Mouse (Mus musculus) myocyte (in vitro differentiated cells): ENCODE data around the gene Ptgdr. TPM values are rescaled to one million over a fixed set of nuclear protein-coding genes. Genes with fewer than 3 reads are reported as not detected.
"Not testable (repeated sequence)": the region's sequence is repeated elsewhere in the genome, so short reads cannot be mapped to it uniquely, and the experiment has no call there.

Source experiments
- H3K27me3 ChIP-seq: one replicate; pipeline ENCODE4 v1.6.1; 2011; ENCODE audit not compliant: control insufficient read depth, insufficient read depth, insufficient read length
- H3K36me3 ChIP-seq: one replicate; pipeline ENCODE4 v1.6.1; 2011; ENCODE audit not compliant: control insufficient read depth, insufficient read depth
- H3K4me2 ChIP-seq: one replicate; pipeline ENCODE4 v1.6.1; 2011; ENCODE audit warnings: low read depth, control low read depth
- H3K4me3 ChIP-seq: one replicate; pipeline ENCODE4 v1.5.1; 2011; ENCODE audit warnings: mild to moderate bottlenecking, control low read depth, moderate library complexity
- H3K79me2 ChIP-seq: one replicate; pipeline ENCODE4 v1.6.1; 2011; ENCODE audit not compliant: control insufficient read depth, insufficient read depth
- H3ac ChIP-seq: one replicate; pipeline ENCODE4 v1.6.1; 2011; ENCODE audit not compliant: control insufficient read depth, insufficient read length
- CEBPB ChIP-seq: IDR thresholded peaks from 2 replicates; pipeline ENCODE4 v1.6.1; 2011; ENCODE audit warnings: mild to moderate bottlenecking, moderate library complexity; ENCODE audit not compliant: poor library complexity, insufficient read depth, severe bottlenecking
- E2F4 ChIP-seq: IDR thresholded peaks from one replicate; pipeline ENCODE4 v1.6.1; 2011; ENCODE audit warnings: mild to moderate bottlenecking, control low read depth, moderate library complexity; ENCODE audit not compliant: insufficient read depth
- MAX ChIP-seq: IDR thresholded peaks from one replicate; pipeline ENCODE4 v1.6.1; 2011; ENCODE audit warnings: low read depth, mild to moderate bottlenecking, control low read depth
- MYOD1 ChIP-seq, 3 experiments: IDR thresholded peaks; one replicate each; pipeline ENCODE4 v1.6.1; 2011; ENCODE audit warnings: control low read depth in 2 of 3, low read depth in 2 of 3, mild to moderate bottlenecking in 2 of 3, moderate library complexity in 1 of 3; ENCODE audit not compliant: insufficient read length in 2 of 3, control insufficient read depth in 1 of 3
- MYOG ChIP-seq, 3 experiments: IDR thresholded peaks; one replicate each; pipeline ENCODE4 v1.6.1; 2011; ENCODE audit warnings: control low read depth in 2 of 3, low read depth in 2 of 3, mild to moderate bottlenecking in 2 of 3; ENCODE audit not compliant: insufficient read length in 2 of 3, control insufficient read depth in 1 of 3, insufficient read depth in 1 of 3
- POLR2A ChIP-seq: IDR thresholded peaks from one replicate; pipeline ENCODE4 v1.6.1; 2011; ENCODE audit warnings: low read depth, mild to moderate bottlenecking, control low read depth, moderate library complexity; ENCODE audit not compliant: insufficient read length
- POLR2AphosphoS2 ChIP-seq: IDR thresholded peaks from one replicate; pipeline ENCODE4 v1.6.1; 2011; ENCODE audit warnings: low read depth, control low read depth; ENCODE audit not compliant: insufficient read length
- REST ChIP-seq: IDR thresholded peaks from one replicate; pipeline ENCODE4 v1.6.1; 2011; ENCODE audit warnings: mild to moderate bottlenecking, control low read depth, moderate library complexity; ENCODE audit not compliant: insufficient read depth, insufficient read length
- SRF ChIP-seq: IDR thresholded peaks from one replicate; pipeline ENCODE4 v1.6.1; 2011; ENCODE audit warnings: low read depth; ENCODE audit not compliant: control insufficient read depth, insufficient read length
- TCF12 ChIP-seq: IDR thresholded peaks from one replicate; pipeline ENCODE4 v1.6.1; 2011; ENCODE audit warnings: mild to moderate bottlenecking, control low read depth; ENCODE audit not compliant: poor library complexity, insufficient read depth, severe bottlenecking
- TCF3 ChIP-seq: IDR thresholded peaks from one replicate; pipeline ENCODE4 v1.6.1; 2011; ENCODE audit warnings: low read depth, control low read depth; ENCODE audit not compliant: insufficient read length
- USF1 ChIP-seq: IDR thresholded peaks from one replicate; pipeline ENCODE4 v1.6.1; 2011; ENCODE audit warnings: low read depth, mild to moderate bottlenecking, control low read depth, moderate library complexity
- polyA plus RNA-seq: library from polyadenylated mRNA; unstranded; fragments of >200 nt; fragmentation: generic; extraction: Trizol; gene quantifications from one replicate; pipeline ENCODE4 v1.2.1, GENCODE M21; 2012; ENCODE audit warnings: missing spikeins

Gene Ptgdr
- polyA plus RNA-seq, 1 experiment = not detected

DNA sequence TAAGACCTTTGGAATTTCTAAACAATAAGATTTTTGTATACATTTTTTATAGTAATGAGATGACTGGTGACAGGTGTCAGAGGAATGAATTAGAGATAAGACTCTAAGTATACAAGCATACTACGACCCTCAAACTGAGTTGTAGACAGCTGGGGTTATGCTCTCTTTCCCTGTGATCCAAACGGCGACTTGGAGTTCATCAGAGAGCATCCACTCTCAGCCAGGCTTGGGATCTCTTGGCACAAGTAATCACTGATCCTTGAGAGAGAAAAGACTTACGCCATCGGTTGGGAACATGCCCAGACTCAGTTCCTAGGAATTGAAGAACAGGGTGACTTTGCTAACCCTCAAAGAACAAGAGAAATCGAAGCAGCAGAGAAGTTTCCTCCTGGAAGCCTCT is 10.5 kb upstream of the Ptgdr start:
- Histone ChIP-seq H3ac (no peak overlapping the region), H3K27me3 (no peaks in the 10 kb centered on the region), H3K4me2 (no peak overlapping the region), H3K79me2 (no peaks in the 10 kb centered on the region), H3K36me3 (no peaks in the 10 kb centered on the region), H3K4me3 (no peak overlapping the region)
- TF ChIP-seq TCF12 (no peak), USF1 (no peak), CEBPB (no peak), SRF (no peak), E2F4 (no peak), POLR2AphosphoS2 (no peak), MYOD1 (IDR thresholded peaks at IDR 0.05; ENCODE audit: control insufficient read depth in 1 of 3, insufficient read length in 2 of 3, low read depth in 2 of 3) (no peak), POLR2A (no peak), TCF3 (no peak), MAX (no peak), REST (no peak)

GRCm38 (mm10) chr14:44865661-44866060 is 6.5 kb upstream of the Ptgdr start:
- TF ChIP-seq SRF (no peak), MYOD1 (IDR thresholded peaks at IDR 0.05; ENCODE audit: control insufficient read depth in 1 of 3, insufficient read length in 2 of 3, low read depth in 2 of 3) (no peak), TCF12 (no peak), MYOG (IDR thresholded peaks at IDR 0.05; ENCODE audit: control insufficient read depth in 1 of 3, insufficient read depth in 1 of 3, insufficient read length in 2 of 3, low read depth in 2 of 3) (no peak), MAX (no peak), USF1 (no peak), POLR2AphosphoS2 (no peak), TCF3 (no peak), E2F4 (no peak), REST (no peak), CEBPB (no peak), POLR2A (no peak)
- Histone ChIP-seq H3K4me2 (no peak overlapping the region), H3K36me3 (no peaks in the 10 kb centered on the region), H3K27me3 (no peaks in the 10 kb centered on the region), H3ac (no peak overlapping the region), H3K4me3 (no peak overlapping the region), H3K79me2 (no peaks in the 10 kb centered on the region)

- Histone ChIP-seq H3K4me2 (no peak overlapping the region), H3K27me3 (no peaks in the 10 kb centered on the region), H3K36me3 (no peaks in the 10 kb centered on the region), H3ac (no peak overlapping the region), H3K79me2 (no peaks in the 10 kb centered on the region), H3K4me3 (no peak overlapping the region)
- TF ChIP-seq REST (no peak), POLR2A (no peak), SRF (no peak), E2F4 (no peak), CEBPB (no peak), POLR2AphosphoS2 (no peak), TCF3 (no peak), MYOG (IDR thresholded peaks at IDR 0.05; ENCODE audit: control insufficient read depth in 1 of 3, insufficient read depth in 1 of 3, insufficient read length in 2 of 3, low read depth in 2 of 3) (no peak), MYOD1 (IDR thresholded peaks at IDR 0.05; ENCODE audit: control insufficient read depth in 1 of 3, insufficient read length in 2 of 3, low read depth in 2 of 3) (no peak), MAX (no peak), USF1 (no peak), TCF12 (no peak)
Observed at GRCm38 (mm10) chr14:44863086-44863485, 3.9 kb upstream of the Ptgdr start.

DNA sequence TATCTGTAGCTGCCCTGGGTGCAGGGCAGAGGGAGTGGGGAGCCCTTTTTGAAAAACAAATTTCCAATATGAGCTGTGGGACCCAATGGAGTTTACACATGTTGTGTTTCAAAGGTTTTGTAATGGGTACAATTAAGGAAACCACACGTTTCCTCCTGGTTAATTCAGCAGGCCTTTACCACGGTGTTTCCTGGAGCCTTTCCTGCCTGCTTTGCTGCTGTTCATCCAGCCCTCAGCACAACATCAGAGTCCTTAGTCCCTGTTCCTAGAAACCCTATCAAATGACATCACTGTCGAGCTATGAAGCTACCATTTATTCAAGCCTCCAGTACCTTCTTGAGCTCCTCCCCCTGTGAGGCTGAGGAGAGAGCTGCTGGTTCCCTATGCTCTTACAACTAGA is 2.0 kb upstream of the Ptgdr start:
- Histone ChIP-seq H3K79me2 (no peaks in the 10 kb centered on the region), H3K4me3 (no peak overlapping the region), H3K27me3 (no peaks in the 10 kb centered on the region), H3K4me2 (no peak overlapping the region), H3ac (no peak overlapping the region), H3K36me3 (no peaks in the 10 kb centered on the region)
- TF ChIP-seq REST = no peak
- TF ChIP-seq POLR2AphosphoS2 = no peak
- no peak for TF ChIP-seq POLR2A
- no peak for TF ChIP-seq MAX
- no peak for TF ChIP-seq TCF3
- no peak for TF ChIP-seq TCF12
- no peak for TF ChIP-seq MYOG (IDR thresholded peaks at IDR 0.05; ENCODE audit: control insufficient read depth in 1 of 3, insufficient read depth in 1 of 3, insufficient read length in 2 of 3, low read depth in 2 of 3)
- TF ChIP-seq MYOD1 (IDR thresholded peaks at IDR 0.05; ENCODE audit: control insufficient read depth in 1 of 3, insufficient read length in 2 of 3, low read depth in 2 of 3) = no peak
- TF ChIP-seq SRF = no peak
- no peak for TF ChIP-seq E2F4
- no peak for TF ChIP-seq USF1

GRCm38 (mm10) chr14:44858372-44858771 is 803 bp downstream of the Ptgdr start:
- Histone ChIP-seq H3ac (no peak overlapping the region), H3K79me2 (no peaks in the 10 kb centered on the region), H3K27me3 (no peaks in the 10 kb centered on the region), H3K4me2 (no peak overlapping the region), H3K4me3 (no peak overlapping the region), H3K36me3 (no peaks in the 10 kb centered on the region)
- no peak for TF ChIP-seq MYOG (IDR thresholded peaks at IDR 0.05; ENCODE audit: control insufficient read depth in 1 of 3, insufficient read depth in 1 of 3, insufficient read length in 2 of 3, low read depth in 2 of 3)
- TF ChIP-seq MAX = no peak
- TF ChIP-seq TCF3 = no peak
- TF ChIP-seq MYOD1 (IDR thresholded peaks at IDR 0.05; ENCODE audit: control insufficient read depth in 1 of 3, insufficient read length in 2 of 3, low read depth in 2 of 3) = no peak
- no peak for TF ChIP-seq CEBPB
- no peak for TF ChIP-seq POLR2A
- TF ChIP-seq SRF = no peak
- TF ChIP-seq TCF12 = no peak
- TF ChIP-seq USF1 = no peak
- no peak for TF ChIP-seq POLR2AphosphoS2

- not testable (repeated sequence) for H3K27me3 ChIP-seq, H3K79me2 ChIP-seq, H3K36me3 ChIP-seq, H3K4me2 ChIP-seq, H3ac ChIP-seq, H3K4me3 ChIP-seq
Observed at GRCm38 (mm10) chr14:44850637-44851036, 8.5 kb downstream of the Ptgdr start.
